Mouse (Mus musculus): ENCODE data around the gene Lrrc20. TPM values are rescaled to one million over a fixed set of nuclear protein-coding genes. Genes with fewer than 3 reads are reported as not detected.

The Lrrc20 gene
- polyA plus RNA-seq, 1 experiment = 7.4 TPM

DNA sequence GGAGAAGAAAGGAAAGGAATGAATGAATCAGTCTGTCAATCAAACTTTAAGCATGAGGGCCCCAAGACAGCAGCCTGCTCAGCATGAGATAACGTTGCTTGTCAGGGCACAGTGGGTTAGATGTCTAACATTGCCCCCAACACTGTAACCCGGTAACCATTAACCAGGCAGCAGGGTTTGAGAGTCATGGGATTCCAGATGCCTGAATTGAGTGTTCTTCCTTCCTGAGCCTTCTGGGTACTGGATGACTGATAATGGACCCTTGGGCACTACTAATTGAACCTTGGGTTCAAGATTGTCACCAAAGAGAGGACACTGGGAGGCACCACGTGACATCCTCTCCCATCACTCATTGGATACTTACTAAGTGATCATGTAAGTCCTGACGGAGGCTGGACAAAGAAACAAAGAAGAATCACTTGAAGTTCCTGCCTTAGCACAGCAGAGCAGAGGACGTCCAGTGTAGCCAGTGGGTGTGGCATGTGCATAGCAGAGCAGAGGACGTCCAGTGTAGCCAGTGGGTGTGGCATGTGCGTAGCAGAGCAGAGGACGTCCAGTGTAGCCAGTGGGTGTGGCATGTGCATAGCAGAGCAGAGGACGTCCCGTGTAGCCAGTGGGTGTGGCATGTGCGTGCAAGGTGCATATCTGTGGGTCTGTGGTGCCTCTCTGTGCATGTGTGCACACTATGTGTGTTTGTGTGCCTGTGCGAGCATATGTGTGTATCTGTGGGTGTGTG is 68.7 kb downstream of the Lrrc20 start:
- H3K27ac ChIP-seq (ENCODE audit: insufficient read depth, low read depth, low read length) = no peak overlapping the region; the same call in 1 of the 2 replicates
- 26% methylated on average over 12 of the region's 12 CpGs for WGBS
- TF ChIP-seq CTCF (IDR thresholded peaks at IDR 0.05; ENCODE audit: extremely low read depth, insufficient read length, insufficient replicate concordance, low read depth, low read length) (no peak), POLR2A (IDR thresholded peaks at IDR 0.05; ENCODE audit: low read depth, low read length) (no peak)

DNA sequence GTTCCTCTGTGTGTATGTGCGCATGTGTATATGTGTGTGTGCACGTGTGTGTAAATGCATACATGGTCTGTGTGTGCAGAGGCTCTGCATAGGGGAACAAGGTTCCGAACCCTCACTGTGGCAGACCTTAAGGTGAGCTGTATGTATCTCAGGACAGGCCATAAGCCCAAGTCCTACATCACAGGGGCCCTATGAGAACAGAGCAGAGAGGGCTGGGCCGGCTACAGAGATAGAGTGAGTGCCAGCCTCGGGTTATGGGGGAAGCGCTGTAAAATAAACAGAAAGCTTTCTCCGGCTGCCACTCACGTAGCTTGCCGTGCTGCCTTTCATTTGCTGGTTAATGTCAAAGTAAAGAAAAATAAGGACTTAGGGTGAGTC is 69.3 kb downstream of the Lrrc20 start:
- 27% methylated on average over 9 of the region's 9 CpGs for WGBS
- H3K27ac ChIP-seq (ENCODE audit: insufficient read depth, low read depth, low read length) = no peak overlapping the region
- H3K4me3 ChIP-seq (ENCODE audit: low read depth, low read length) = no peak overlapping the region
- peaks cover 12% of the 10 kb centered on the region for H3K4me1 ChIP-seq (ENCODE audit: control insufficient read depth, insufficient read depth, insufficient read length, low read length)
- no peak for TF ChIP-seq POLR2A (IDR thresholded peaks at IDR 0.05; ENCODE audit: low read depth, low read length)
- no peaks in the 10 kb centered on the region for H3K27me3 ChIP-seq (ENCODE audit: control insufficient read depth, insufficient read depth, low read length)
- no peaks in the 10 kb centered on the region for H3K36me3 ChIP-seq (ENCODE audit: control insufficient read depth, insufficient read depth, low read length)

More for the DNA sequence above, 68.7 kb downstream of the Lrrc20 start:
- H3K27me3 ChIP-seq (ENCODE audit: control insufficient read depth, insufficient read depth, low read length) = no peaks in the 10 kb centered on the region
- peaks cover 12% of the 10 kb centered on the region for H3K4me1 ChIP-seq (ENCODE audit: control insufficient read depth, insufficient read depth, insufficient read length, low read length)
- no peaks in the 10 kb centered on the region for H3K36me3 ChIP-seq (ENCODE audit: control insufficient read depth, insufficient read depth, low read length)
- H3K4me3 ChIP-seq (ENCODE audit: low read depth, low read length) = no peak overlapping the region

- WGBS = 92% methylated on average over 8 of the region's 8 CpGs
- no peaks in the 10 kb centered on the region for H3K27me3 ChIP-seq (ENCODE audit: control insufficient read depth, insufficient read depth, low read length)
- H3K4me3 ChIP-seq (ENCODE audit: low read depth, low read length) = no peak overlapping the region
- H3K27ac ChIP-seq (ENCODE audit: insufficient read depth, low read depth, low read length) = no peak overlapping the region
- TF ChIP-seq CTCF (IDR thresholded peaks at IDR 0.05; ENCODE audit: extremely low read depth, insufficient read length, insufficient replicate concordance, low read depth, low read length) (no peak), POLR2A (IDR thresholded peaks at IDR 0.05; ENCODE audit: low read depth, low read length) (no peak)
- H3K36me3 ChIP-seq (ENCODE audit: control insufficient read depth, insufficient read depth, low read length) = no peaks in the 10 kb centered on the region
- H3K4me1 ChIP-seq (ENCODE audit: control insufficient read depth, insufficient read depth, insufficient read length, low read length) = no peaks in the 10 kb centered on the region
Observed at GRCm38 (mm10) chr10:61550106-61550505, 74.5 kb downstream of the Lrrc20 start.

DNA sequence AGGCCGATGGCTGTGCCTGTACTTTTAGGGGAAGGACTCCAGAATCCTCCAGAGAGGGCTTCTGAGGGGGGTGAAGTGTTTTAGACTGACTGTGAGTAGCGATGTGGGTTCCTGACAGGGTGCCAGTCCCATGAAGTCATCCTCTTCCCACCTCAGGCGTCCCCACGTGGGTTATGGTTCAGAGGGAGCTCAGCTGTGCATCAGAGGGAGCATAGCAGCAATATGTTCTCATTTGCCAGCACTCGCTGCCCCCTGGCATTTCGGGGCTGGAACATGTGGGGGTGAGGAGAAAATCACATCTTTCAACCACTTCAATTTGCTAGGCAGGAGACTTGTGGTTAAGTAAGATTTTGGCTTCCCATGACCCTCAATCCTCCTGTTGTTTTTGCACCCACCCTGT is 79.6 kb downstream of the Lrrc20 start:
- no peak overlapping the region for H3K4me3 ChIP-seq (ENCODE audit: low read depth, low read length)
- H3K4me1 ChIP-seq (ENCODE audit: control insufficient read depth, insufficient read depth, insufficient read length, low read length) = no peaks in the 10 kb centered on the region
- TF ChIP-seq CTCF (IDR thresholded peaks at IDR 0.05; ENCODE audit: extremely low read depth, insufficient read length, insufficient replicate concordance, low read depth, low read length) = no peak
- no peak for TF ChIP-seq POLR2A (IDR thresholded peaks at IDR 0.05; ENCODE audit: low read depth, low read length)
- H3K27ac ChIP-seq (ENCODE audit: insufficient read depth, low read depth, low read length) = no peak overlapping the region
- H3K36me3 ChIP-seq (ENCODE audit: control insufficient read depth, insufficient read depth, low read length) = no peaks in the 10 kb centered on the region
- H3K27me3 ChIP-seq (ENCODE audit: control insufficient read depth, insufficient read depth, low read length) = no peaks in the 10 kb centered on the region
- 82% methylated on average over 6 of the region's 6 CpGs for WGBS

GRCm38 (mm10) chr10:61558631-61559030 is 83.0 kb downstream of the Lrrc20 start:
- Histone ChIP-seq H3K27me3 (ENCODE audit: control insufficient read depth, insufficient read depth, low read length) (no peaks in the 10 kb centered on the region), H3K36me3 (ENCODE audit: control insufficient read depth, insufficient read depth, low read length) (no peaks in the 10 kb centered on the region), H3K27ac (ENCODE audit: insufficient read depth, low read depth, low read length) (no peak overlapping the region), H3K4me1 (ENCODE audit: control insufficient read depth, insufficient read depth, insufficient read length, low read length) (no peaks in the 10 kb centered on the region), H3K4me3 (ENCODE audit: low read depth, low read length) (no peak overlapping the region)
- WGBS = 85% methylated on average over 2 of the region's 2 CpGs
- TF ChIP-seq CTCF (IDR thresholded peaks at IDR 0.05; ENCODE audit: extremely low read depth, insufficient read length, insufficient replicate concordance, low read depth, low read length) (no peak), POLR2A (IDR thresholded peaks at IDR 0.05; ENCODE audit: low read depth, low read length) (no peak)

GRCm38 (mm10) chr10:61559544-61559943 is 83.9 kb downstream of the Lrrc20 start:
- no peaks in the 10 kb centered on the region for H3K4me1 ChIP-seq (ENCODE audit: control insufficient read depth, insufficient read depth, insufficient read length, low read length)
- H3K4me3 ChIP-seq (ENCODE audit: low read depth, low read length) = no peak overlapping the region
- TF ChIP-seq CTCF (IDR thresholded peaks at IDR 0.05; ENCODE audit: extremely low read depth, insufficient read length, insufficient replicate concordance, low read depth, low read length) (no peak), POLR2A (IDR thresholded peaks at IDR 0.05; ENCODE audit: low read depth, low read length) (no peak)
- no peaks in the 10 kb centered on the region for H3K27me3 ChIP-seq (ENCODE audit: control insufficient read depth, insufficient read depth, low read length)
- H3K36me3 ChIP-seq (ENCODE audit: control insufficient read depth, insufficient read depth, low read length) = no peaks in the 10 kb centered on the region
- H3K27ac ChIP-seq (ENCODE audit: insufficient read depth, low read depth, low read length) = no peak overlapping the region

- Histone ChIP-seq H3K36me3 (ENCODE audit: control insufficient read depth, insufficient read depth, low read length) (no peaks in the 10 kb centered on the region), H3K4me1 (ENCODE audit: control insufficient read depth, insufficient read depth, insufficient read length, low read length) (no peaks in the 10 kb centered on the region), H3K4me3 (ENCODE audit: low read depth, low read length) (no peak overlapping the region), H3K27ac (ENCODE audit: insufficient read depth, low read depth, low read length) (no peak overlapping the region), H3K27me3 (ENCODE audit: control insufficient read depth, insufficient read depth, low read length) (no peaks in the 10 kb centered on the region)
- 82% methylated on average over 9 of the region's 9 CpGs for WGBS
- no peak for TF ChIP-seq POLR2A (IDR thresholded peaks at IDR 0.05; ENCODE audit: low read depth, low read length)
- TF ChIP-seq CTCF (IDR thresholded peaks at IDR 0.05; ENCODE audit: extremely low read depth, insufficient read length, insufficient replicate concordance, low read depth, low read length) = no peak
Observed at GRCm38 (mm10) chr10:61563550-61563949, 87.9 kb downstream of the Lrrc20 start.

All from small intestine, adult 2 months (tissue).